Mouse (Mus musculus) cerebellum, adult (tissue): ENCODE measurements around the gene Clca3b.
A peak's percentile ranks its signal among the peaks of the same experiment; 100 is the strongest.
"Not testable (repeated sequence)": the region's sequence is repeated elsewhere in the genome, so short reads cannot be mapped to it uniquely, and the experiment has no call there.

Experiments
- ATAC-seq: cut with Nextera tagmentation; 2 replicates; pipeline ENCODE4 v1.9.2; 2017; ENCODE audit warnings: mild to moderate bottlenecking, moderate library complexity, mixed read lengths; ENCODE audit not compliant: insufficient number of reproducible peaks, low FRiP score, low TSS enrichment

Gene Clca3b

DNA sequence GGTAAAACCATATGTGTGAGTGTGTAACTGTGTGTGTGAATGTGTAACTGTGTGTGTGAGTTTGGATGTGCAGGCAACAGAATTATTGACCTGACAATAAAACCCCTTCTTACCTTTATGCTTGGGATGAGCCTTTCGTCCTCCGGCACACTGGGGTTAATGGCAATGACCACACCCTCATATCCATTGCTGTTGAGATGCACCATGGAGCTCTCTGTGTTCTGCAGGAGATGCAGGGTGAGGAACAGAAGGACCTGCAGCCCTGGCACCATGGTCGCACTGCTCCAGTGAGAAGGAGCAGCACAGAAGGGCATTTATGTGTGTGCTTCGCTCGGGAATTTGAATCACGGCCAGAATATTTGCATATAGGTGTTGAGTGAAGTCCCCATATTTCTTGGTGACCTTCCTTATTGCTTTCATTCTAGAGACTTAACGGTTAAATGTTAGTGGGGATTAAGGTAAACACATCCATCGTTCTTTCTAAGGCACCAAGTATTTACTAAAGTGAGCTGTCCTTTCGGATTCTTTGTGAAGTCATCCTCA lies at the start of gene Clca3b:
Clca3b (minus strand) TSS at position 344 of the 543 bp plus-strand sequence.
- ATAC-seq = not testable (repeated sequence)

DNA sequence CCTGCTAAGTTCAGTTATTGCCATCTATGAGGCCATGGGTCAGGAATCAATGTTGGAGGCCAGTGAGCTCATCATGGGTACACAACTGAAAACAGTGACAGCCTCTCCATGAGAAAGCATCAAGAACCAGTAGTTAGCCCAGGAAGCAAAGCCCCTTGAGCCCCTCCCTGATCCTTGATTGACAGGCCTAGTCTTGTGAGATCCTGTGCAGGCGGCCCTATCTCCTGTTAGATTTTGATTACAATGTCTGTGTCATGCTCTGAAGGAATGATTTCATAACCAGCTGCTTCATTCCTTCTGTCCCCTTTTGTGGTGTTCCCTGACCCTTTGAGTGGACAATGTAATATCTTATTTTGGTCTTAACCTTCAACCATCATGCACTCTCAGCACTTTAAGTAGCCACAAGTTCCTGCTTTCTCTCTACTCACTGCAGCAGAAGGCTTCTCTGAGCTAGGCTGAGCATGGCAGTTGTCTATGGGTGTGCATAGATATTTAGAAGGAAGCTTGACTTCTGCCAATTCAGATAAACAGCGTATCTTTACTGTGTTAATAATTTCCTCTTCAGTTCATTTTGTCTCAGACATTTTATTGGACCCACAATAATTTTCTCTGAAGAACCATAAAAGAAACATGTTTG lies 48.0 kb upstream of the Clca3b start:
- no peak for ATAC-seq

DNA sequence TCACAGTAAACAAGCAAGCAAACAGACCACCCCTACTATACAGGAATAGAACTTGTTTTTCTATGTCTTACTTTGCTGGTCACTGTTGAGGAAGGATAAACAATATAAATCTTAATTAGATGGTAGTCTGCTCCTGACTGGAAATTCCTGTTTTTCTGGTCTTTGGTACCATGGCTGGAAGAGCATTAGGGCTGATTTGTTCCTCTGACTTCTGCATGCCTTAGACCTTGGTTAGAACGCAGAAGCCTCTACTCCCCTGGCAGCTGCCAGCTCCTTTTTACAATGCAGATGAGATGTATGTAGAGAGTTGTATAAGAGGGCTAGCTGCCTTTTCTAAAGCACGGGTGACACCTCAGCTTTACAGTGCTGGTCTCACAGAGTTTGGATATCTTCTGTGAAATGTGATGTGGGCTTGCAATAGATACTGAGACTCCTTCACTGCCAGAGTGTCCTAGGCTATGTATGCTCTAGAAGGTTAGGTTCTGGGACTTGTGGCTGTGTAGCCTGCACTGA lies 41.1 kb upstream of the Clca3b start:
- ATAC-seq = no peak

DNA sequence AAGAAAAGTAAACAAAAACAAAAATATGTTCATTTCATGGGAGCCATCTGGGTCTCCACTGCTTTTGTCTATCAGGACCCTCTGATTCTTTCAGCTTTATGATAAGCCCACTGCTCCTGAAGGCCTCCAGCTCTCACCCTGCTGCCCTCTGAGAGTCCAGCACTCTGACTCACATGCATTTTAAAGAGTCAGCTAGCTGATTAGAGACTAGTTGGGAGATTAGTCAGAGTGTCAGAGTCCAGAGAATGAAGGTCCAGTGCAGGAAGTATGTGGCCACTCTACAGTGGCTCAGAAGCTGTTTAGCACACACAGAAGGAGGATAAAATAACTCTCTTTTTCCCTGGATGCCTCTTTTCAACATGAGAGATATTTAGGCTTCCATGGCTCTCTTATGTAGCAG lies 37.8 kb upstream of the Clca3b start:
- no peak for ATAC-seq

DNA sequence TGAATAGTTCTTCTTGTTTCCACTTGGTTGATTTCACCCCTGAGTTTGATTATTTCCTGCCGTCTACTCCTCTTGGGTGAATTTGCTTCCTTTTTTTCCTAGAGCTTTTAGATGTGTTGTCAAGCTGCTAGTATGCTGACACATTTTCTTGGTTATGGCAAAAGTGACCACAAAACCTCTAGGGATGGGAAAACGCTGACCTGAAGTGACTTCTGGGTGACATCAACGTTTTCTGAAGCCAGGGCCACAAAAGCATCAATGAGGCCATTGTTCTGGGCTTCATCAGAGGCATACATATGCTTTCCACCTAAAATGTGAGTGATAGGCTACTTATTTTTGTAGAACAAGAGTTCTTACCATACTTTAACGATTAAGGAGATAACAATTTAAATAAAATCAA lies 22.9 kb upstream of the Clca3b start:
- not testable (repeated sequence) for ATAC-seq

DNA sequence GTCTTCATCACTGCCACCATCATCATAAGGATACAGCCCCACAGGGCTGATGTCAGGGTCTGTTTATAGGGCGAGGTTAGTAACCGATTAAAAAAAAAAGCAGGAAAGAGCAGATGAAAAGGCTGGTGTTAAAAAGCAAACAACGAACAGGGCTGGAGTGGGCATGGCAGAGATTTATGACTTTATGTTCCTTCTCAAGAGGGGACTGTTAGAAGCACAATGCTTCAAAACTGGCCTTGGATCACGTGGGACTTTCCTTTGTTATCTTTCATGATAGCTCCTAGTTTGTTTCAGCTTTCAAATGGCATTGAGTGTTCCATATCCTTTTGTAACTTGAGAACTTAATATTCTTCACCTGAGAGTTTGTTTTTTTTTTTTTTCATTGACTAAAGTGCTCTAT lies 427 bp upstream of the Clca3b start:
- no peak for ATAC-seq

DNA sequence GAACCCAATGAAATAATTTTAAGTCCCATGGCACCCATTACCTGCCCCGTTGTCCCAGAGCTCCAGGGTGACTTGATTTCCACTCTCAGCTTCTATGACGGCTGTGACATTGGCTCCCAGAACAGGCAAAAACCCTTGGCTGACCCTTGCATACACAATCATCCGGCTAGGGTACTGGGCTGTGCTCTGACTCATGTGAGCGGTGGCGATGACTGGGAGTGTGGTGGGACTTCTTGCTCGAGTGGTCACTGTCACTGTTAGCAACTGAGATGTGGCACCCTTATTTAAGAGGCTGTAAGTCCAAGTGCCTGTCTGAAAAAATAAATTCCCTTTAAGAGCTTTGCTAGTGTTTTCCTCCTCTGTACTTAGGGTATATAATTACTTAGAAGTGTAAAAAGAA lies 21.9 kb downstream of the Clca3b start:
- no peak for ATAC-seq

DNA sequence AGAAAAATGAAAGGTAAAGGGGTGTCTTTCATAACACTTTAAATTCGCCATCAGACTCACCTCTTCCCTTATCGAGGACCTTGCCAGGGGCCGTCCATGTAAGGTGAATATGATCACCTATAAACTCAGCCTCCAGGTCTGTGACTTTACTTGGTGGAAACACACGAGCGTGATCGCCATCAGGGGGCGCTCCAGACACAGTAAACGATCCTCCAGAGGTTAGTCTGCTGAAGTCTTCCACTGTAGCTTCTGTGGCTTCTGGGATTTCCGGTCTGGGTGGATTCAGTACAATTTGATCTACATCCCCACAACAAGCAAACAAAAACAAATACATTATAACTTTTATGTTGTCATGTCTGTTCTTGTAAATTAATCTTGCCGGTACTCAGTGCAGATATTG lies 24.0 kb downstream of the Clca3b start:
- ATAC-seq = peak; percentile 70

DNA sequence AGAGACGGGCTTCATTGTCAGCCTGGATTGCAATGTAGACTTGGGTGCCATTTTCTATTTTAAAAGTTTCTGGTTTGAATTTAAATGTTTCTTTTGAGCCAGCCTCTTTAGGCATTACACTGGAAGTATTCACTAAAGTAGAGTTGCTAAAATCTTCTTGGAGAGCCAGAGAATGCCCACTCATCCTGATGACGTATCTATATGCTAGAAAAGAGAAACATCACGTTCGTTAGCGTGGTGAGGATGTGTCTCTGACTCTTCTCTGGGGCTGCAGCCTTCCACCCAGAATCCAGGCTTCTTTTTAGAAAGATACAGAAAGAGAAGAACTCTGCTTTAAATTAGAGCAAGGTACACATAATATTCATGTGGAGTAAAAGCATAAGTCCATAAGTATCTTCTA lies 25.8 kb downstream of the Clca3b start:
- ATAC-seq = no peak

DNA sequence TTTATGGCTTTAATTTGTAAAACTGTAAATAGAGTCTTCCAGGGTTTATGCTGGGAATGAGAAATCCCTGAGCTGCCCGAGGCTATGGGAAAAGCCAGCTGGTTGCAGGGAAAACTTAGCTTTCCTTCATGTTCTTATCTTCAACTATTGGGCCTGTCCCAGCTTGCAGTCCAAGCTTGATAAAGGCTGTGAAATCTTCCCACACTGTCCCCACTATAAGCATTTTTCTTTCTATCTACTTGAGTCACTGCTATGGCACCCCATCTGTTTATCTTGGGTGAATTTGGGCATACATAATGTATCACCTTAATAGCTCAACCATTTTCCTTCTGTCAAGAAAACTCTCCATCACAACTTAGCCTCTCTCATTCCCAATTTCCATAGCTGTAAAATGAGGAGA lies 28.5 kb downstream of the Clca3b start:
- ATAC-seq = no peak

DNA sequence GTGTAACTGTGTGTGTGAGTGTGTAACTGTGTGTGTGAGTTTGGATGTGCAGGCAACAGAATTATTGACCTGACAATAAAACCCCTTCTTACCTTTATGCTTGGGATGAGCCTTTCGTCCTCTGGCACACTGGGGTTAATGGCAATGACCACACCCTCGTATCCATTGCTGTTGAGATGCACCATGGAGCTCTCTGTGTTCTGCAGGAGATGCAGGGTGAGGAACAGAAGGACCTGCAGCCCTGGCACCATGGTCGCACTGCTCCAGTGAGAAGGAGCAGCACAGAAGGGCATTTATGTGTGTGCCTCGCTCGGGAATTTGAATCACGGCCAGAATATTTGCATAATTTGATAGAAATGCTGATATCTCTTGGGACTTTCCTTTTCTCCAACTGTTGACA lies 29.9 kb downstream of the Clca3b start, which contains the start of gene Clca3a2:
Clca3a2 (minus strand) TSS at position 276 of the 400 bp plus-strand sequence.
- not testable (repeated sequence) for ATAC-seq

DNA sequence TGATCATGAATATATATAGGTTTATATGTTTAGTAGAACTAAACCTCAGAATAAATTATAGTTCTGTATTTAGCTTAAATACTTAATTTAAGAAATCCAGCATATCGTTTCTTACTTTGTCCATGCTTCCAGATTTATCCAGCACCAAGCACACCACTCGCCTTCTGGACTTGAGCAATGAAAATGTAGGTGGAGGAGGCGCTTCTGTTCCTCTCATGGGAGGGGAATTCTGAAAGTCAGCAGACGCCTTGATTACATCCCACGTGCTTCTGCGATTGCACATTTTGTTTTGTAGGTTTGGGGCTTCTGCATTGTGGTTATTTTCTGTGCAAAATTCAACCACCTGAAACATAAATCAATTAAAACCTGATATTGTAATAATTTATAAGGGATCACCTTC lies 35.8 kb downstream of the Clca3b start:
- ATAC-seq = not testable (repeated sequence)

DNA sequence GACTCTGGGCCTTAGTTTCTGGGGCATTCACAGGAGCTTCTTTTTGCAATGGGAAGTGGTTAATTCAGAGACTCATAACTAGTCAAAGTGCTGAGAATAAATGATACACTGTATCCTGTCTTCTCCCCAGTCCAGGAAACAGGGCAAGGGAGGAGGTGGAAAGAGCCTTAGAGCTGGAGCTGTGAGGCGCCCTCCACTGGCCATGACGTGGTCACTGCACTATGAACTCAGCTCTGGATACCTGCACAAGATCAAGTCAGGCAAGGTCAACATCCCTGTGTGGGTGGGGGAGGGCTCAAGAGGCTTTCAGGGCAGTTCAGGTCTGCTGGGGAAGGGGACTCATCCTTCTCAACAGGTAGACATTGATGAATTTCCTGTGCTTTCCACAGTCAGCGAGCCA lies 37.3 kb downstream of the Clca3b start:
- no peak for ATAC-seq

DNA sequence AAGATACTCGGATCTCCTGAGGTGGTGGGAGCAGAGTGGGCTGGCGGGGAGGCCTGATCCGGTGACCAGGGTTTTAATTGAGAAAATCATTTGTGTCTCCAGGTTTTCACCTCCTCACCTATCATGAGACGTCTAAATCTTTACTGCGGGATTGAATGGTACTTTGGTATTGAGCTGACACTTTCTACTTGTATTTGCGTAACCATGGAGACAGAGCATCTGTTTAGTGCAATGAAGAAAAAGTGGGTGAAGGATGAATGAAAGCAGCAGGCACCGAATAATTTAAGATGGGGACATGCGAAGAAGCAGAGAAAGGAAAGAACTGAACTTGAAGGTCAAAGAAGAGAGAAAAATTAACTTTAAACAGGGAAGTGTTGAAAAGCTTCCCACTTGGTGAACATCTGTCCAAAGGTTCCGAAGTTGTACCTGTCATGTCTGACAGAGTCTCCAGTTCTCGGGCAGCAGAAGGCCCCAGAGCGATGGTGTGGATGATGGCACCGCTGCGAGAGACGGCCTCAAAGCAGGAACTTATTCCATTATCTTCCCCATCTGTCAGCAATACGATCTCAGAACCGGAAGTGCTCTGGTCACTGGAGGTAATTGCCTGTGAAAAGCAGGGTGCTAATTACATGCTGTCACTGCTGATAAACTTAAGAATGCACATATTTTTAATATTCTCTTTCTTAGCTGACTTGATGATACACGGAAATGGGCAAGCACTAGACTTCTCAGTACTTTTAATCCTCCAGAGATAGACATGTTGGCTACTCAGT lies 40.8 kb downstream of the Clca3b start:
- ATAC-seq = not testable (repeated sequence)

DNA sequence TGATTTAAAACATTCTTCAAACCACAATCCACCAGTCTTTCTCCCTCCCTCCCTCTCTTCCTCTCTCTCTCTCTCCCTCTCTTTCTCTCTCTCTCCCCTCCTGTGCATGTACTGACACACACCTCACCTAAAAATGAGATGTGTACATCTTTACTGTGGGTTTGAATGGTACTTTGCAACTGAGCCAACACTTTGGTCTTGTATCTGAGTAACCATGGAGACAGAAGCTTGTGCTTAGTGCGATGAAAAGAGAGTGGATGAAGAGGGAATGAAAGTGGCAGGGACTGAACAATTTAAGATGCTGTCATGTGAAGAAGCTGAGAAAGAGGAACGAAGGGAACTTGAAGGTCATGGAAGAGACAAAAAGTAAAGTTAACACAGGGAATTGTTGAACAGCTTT lies 42.5 kb downstream of the Clca3b start:
- not testable (repeated sequence) for ATAC-seq

DNA sequence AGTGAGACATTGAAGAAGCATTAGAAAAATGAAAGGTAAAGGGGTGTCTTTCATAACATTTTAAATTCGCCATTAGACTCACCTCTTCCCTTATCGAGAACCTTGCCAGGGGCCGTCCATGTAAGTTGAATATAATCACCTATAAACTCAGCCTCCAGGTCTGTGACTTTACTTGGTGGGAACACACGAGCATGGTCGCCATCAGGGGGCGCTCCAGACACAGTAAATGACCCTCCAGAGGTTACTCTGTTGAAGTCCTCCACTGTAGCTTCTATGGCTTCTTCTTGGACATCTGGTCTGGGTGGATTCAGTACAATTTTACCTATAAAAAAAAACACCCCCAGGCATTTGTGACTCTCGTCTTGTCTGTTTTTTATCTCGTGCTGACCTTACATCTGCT lies 47.3 kb downstream of the Clca3b start:
- no peak for ATAC-seq

DNA sequence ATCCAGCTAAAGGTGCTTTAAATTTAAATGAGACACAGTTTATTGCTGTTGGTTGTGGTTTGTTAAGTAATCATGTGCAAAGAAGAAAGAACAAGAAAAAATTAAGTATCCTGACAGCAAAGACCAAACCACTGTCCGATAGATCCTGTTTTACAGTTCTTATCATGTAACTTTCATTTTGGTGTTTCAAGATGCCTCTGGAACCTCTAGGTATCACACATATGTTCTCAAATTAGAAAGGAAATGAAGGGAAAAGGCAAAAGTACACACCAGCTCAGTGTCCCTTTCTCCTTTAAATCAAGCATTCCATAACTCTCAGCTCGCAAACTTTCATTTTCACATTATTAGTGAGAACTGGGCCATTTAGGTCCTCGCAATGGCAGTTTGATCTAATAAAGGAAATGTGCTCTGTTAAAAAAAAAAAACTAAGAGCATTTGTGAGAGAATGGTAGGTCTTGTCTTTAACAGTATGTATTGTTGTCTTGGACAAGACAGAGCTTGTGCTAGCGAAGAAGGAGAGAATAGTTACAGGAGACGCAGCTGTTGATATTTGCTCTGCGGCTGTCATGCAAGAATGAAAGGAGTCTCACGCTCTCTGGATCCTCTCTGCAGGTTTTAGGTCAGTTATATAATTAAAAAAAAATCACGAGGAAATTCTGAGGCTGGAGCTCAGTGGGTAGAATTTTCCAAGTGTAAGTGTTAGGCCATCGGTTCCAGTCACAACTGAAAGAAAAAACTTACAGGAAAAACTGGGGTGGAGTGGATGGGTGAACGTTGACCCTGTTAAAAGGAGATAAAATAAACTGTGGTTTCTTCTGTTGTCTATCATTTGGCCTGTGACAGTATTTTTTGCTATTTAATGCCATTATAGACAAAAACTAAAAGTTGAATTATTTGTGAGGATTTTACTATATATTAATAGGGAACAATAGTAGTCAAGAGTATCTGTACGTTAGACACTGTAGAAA lies 63.7 kb downstream of the Clca3b start:
- ATAC-seq = no peak
